Mouse (Mus musculus) left cerebral cortex, postnatal 14 days (tissue): ENCODE data around the gene Cmklr1. TPM values are rescaled to one million over a fixed set of nuclear protein-coding genes. Genes with fewer than 3 reads are reported as not detected.

Experiments
- DNase-seq, 2 experiments: peaks; one replicate each; pipeline ENCODE4 v3.0.0; 2021 to 2022; ENCODE audit warnings: low spot score in 2 of 2, mixed read lengths in 1 of 2
- intact Hi-C: fragments of 180-260 bp; cut with DNase I; formaldehyde crosslinking; loops from one replicate; pipeline ENCODE4 v1.15.1; 2025
- total RNA-seq, 2 experiments: library from RNA; stranded (reverse); gene quantifications; 2 replicates each; pipeline ENCODE4 v1.2.3; 2021

Cmklr1 gene
- total RNA-seq, 2 experiments from 2014 or later, result 4.2 to 5.1 TPM

- peak; percentile 45 to 48 for DNase-seq
- intact Hi-C loops, result no loop called here
Measured at GRCm38 (mm10) chr5:113627820-113628437, 22.3 kb downstream of the Cmklr1 start.

- intact Hi-C loops, result no loop called here
- no peak for DNase-seq
Measured at GRCm38 (mm10) chr5:113626991-113627390, 23.2 kb downstream of the Cmklr1 start.

- DNase-seq, result no peak
- intact Hi-C loops, result no loop called here
Measured at GRCm38 (mm10) chr5:113626352-113626751, 23.9 kb downstream of the Cmklr1 start.

- DNase-seq, result no peak
- intact Hi-C loops, result no loop called here
Measured at GRCm38 (mm10) chr5:113625068-113625467, 25.2 kb downstream of the Cmklr1 start.

DNA sequence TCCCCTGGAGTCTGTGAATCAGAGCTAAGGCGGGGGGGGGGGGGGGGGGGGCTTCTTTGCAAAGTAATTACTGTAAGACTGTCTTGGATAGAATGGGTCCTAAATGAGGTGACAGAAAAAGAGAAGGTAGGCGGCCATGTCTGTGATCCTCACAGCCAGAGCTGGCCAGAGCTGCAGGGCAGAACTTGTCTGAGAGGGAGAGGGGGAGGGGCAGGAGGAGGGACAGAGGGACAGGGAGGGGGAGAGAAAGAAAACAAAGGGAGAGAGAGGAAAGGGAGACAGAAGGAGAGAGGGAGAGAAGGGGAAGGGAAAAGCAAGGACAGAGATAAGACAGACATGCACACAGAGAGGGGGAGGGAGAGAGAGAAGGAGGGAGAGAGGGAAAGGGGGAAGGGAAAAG is 27.2 kb downstream of the Cmklr1 start:
- DNase-seq, result no peak
- intact Hi-C loops, result no loop called here

DNA sequence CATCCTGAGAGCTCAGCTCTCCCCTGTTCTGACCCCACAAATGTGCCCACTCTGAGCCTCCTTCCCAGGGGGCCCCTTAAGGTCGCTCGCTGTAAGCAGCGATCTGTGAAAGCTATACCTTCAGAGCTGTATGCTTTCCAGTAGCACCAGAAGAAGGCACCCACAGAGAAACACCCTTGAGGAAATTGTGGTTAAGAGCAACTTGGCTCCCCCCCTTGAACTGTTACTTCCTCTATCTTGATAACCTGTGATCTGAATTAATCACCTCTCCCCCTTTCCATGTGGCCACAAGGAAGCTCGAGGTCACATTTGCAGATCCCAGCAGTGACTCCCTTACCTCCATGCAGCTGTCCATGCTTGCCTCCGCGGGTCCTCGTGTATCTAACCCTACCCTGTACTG is 29.2 kb downstream of the Cmklr1 start:
- DNase-seq, result no peak
- intact Hi-C loops, result no loop called here

- intact Hi-C loops, result no loop called here
- DNase-seq, result no peak
Measured at GRCm38 (mm10) chr5:113620130-113620716, 30.0 kb downstream of the Cmklr1 start.

DNA sequence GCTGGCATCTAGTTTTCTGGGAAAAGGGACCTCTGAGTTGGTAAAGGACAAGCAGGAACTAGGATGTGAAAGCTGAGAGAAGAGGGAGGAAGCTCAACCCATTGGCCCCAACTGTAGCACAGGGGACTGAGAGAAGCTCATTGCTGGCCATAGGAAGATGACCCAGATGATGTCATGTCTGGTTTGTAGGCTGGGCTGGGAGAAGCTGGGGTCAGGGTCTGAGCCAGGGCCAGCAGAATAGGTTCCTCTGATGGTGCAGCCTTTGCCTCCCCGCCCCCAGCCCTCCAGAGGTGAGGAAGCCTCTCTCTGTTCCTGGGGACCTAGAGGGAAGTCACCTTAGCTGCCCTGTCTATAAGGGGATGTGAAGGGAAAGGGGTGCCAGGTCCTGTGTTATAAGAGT is 31.1 kb downstream of the Cmklr1 start:
- intact Hi-C loops, result no loop called here
- DNase-seq, result no peak

GRCm38 (mm10) chr5:113618716-113619115 is 31.5 kb downstream of the Cmklr1 start:
- DNase-seq, result no peak
- intact Hi-C loops, result no loop called here

DNA sequence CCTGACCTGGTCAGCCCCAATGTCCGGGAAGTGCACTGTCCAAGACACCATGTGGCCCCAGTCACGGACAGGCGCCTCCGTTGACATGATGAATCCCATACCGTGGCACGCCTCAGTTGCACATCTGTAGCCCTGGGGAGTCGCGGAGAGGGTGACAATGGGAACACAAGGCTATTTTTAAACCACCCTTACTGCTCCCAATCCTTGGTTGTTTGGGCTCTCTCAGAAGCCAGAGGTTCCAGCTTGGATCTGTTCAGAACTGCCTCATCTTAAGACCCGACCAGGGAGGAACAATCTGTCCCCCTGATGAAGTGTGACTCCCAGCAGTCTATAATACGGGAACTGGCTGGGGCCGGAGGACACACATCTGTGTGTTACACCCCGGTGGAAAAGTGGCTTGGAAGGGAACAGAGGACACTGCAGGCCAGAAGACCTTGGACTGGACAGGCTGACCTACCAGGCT is 38.4 kb downstream of the Cmklr1 start:
- intact Hi-C loops, result no loop called here
- no peak for DNase-seq

DNA sequence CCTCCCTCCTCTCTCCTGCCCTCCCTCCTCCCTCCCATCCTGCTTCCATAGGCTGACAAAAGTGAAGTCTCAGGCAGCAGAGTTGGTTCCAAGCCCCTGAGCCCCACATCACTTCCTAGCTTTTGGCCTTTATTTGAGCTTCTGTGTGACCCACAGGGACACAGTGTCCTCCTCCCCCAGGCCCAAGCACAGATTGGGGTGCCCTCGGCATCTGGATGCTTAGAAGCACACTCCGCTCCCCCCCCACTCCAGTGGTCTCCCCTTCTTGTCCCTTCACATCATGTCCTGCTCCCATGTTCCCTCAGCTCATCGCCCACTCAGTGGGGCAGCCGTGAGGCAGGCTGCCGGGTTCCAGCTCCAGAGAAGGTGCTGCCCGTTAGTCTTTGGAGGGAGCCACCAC is 39.1 kb downstream of the Cmklr1 start:
- DNase-seq, result no peak
- intact Hi-C loops, result no loop called here

- intact Hi-C loops, result no loop called here
- DNase-seq, result no peak
Measured at GRCm38 (mm10) chr5:113610490-113610889, 39.7 kb downstream of the Cmklr1 start.

DNA sequence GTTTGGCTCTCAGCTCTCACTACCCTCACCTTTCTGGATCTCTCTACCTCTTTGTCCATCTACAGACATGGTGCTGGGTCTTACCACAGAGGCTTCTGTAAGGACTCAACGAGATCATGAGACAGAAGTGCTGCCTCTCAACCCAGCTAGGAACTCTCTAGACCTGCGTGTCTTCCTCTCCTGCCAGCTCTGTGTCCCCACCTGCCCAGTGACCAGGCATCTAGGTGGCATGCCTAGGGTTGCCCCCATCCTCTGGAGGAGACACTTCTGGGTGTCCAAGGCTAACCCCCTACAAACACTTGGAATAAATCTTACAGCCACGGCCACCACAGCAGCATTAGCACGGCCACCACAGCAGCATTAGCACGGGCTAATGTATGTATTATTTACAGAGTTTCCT is 40.3 kb downstream of the Cmklr1 start:
- intact Hi-C loops, result no loop called here
- DNase-seq, result no peak

- DNase-seq, result no peak
- intact Hi-C loops, result no loop called here
Measured at GRCm38 (mm10) chr5:113608511-113608910, 41.7 kb downstream of the Cmklr1 start.

DNA sequence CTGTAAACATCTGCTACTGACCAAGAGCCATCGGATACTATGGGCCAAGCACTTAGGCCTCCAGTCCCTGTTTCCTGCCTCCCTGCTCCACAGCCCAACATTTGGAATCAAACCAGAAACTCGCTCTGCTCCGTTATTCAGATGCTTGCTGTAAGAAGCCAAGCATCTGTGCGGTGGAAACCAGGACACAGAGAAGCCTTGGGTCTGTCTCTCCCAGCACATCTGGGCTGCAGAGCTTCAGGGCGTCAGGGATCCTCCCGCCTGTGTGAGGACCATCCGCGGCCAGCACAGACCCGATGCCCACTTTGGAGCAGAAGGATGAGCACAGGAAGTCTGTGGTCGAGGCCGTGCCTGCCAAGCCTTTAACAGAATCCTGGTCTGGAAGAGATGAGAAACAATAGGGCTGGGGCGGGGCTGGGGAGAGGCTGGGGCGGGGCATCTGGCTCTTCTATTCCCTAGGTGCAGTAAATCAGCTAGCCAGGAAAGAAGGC is 42.2 kb downstream of the Cmklr1 start:
- no peak for DNase-seq
- intact Hi-C loops, result no loop called here

DNA sequence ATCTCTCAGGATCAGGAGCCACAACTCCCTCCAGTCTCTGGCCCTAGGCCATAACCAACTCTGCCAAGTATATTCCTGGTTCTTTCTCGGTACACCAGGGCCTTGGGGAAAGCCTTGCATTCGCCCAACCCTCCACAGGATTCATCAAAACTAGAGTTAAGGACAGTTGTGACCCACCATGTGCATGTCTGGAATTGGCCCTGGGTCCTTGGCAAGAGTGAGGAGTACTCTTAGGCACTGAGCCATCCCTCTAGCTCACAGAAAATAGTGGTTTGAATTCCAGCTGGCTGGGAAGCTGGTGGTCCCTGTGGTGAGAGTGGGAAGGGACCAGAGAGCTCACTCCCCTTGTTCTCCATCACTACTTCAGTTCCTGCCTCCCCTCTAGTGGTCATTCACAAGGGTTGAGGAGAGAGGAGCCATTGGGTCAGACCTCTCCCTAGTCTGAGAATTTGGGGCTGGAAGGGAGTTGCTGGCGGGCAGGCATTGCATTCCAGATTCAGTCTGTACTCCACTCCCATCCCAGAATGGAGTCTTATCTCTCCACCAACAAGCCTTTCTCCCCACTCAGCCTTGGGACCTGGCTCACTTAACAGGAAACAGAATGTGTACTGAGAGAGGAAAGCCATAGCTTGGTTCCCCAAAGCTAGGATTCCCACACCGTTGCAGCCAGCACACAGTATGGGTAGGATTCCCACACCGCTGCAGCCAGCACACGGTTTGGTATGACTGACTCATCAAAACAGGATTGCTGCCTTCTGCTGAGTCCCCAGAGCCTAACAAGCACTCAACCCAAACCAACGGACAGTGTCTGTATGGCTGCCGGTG is 43.1 kb downstream of the Cmklr1 start:
- DNase-seq, result no peak
- intact Hi-C loops, result no loop called here

DNA sequence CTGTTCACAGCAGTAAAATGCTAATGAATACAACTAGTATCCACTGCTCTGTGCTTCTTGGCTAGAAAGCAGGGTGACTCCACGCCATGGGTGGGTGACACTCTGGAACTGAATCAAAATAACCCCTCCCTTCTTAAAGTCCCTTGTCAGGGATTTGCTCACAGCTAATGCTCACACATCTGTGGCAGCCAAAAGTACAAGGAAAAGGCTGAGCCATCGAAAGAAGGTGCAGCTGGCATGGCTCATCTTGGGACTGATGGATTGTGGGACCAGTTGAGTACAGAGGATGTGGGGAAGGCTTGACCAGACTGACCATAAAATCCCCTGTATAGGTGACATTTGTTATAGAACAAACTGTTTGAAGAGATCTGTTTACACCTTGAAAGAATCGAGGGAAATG is 44.1 kb downstream of the Cmklr1 start:
- intact Hi-C loops, result no loop called here
- DNase-seq, result no peak

DNA sequence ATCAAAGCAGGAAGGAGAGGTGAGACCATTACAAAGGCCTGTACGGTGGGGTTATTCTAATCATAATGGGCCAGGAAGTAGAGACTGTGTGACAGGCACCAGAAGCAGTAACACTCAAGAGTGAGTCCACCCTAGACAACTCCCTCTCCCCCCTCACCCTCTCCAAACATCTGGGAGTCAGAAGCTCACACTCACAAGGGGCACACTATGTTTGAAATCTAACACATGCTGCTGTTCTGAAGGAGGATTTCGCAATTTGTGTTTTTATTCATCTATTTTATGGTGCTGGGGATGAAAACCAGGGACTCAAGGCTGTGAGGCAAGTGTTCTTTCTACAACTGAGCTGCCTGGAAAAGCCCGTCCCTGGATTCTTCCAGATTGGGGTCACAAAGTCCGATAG is 45.5 kb downstream of the Cmklr1 start:
- DNase-seq, result no peak
- intact Hi-C loops, result no loop called here

DNA sequence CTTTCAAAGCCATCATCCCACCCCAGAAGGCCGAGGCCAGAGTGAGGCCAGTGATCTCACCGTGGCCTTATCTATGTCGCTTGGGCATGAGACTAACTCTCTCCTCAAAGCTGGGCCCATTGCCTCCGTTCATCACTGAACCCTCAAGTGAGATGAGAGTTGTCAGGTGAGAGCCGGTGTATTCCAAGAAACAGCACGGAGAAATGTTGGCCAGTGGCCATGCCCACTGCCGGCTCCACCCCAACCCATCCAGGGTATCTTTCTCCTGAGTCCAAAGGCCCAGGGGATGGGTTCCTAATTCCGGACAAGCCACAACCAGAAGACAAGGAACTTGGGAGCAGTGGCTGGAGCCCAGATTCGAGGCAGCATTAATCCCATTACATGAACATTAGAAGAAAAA is 46.8 kb downstream of the Cmklr1 start:
- intact Hi-C loops, result no loop called here
- no peak for DNase-seq

DNA sequence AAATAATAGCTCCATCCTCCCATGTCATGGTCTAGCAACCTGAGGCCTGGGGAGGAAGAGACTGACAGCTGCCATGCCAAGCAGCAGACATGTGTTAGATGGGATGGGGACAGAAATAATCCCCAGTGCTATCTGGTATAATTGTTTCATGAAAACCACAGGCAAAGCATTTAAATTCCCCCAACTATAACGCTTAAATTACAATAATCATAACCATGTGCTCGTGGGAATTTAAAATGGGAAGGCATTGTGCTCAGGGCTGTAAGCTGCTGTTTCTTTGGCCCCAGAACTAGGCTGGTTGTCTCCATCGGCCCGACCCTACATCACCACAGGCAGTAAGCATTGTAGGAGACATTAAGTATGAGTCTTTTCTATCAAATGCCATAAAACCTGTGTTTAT is 49.4 kb downstream of the Cmklr1 start:
- intact Hi-C loops, result no loop called here
- DNase-seq, result no peak

DNA sequence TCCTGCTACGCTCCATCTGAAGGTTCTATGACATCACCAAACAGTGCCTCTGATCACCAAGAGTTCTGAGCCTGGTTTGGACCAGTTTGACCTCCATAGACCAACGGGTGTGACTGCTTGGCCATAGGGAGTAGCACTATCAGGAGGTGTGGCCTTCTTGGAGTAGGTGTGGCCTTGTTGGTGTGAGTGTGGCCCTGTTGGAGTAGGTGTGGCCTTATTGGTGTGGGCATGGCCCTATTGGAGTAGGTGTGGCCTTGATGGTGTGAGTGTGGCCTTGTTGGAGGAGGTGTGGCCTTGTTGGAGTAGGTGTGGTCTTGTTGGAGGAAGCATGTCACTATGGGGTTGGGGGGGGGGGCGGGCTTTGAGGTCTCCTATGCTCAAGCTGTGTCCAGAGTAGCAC is 50.0 kb downstream of the Cmklr1 start:
- DNase-seq, result no peak
- intact Hi-C loops, result no loop called here
